ENCODE assay signal across 1 mouse cellular context in genomic region chr11:94225985-94226384, GRCm38 (mm10).
TF ChIP-seq lines count a peak whose summit lies in the region.

No protein-coding gene starts in this region.

TF ChIP-seq in CH12.LX, 34 proteins besides CTCF, POLR2A, EP300 and RAD21 (continued from another document):
- 0 out of 2 replicates have a peak, but pooled peaks have one; percentile 34 for TF ChIP-seq TBP (conservative IDR thresholded peaks at IDR 0.05; ENCODE audit: low read depth, low read length)
- TF ChIP-seq CHD2 (IDR thresholded peaks at IDR 0.05; ENCODE audit: low read length) = no peak
- no peak; the same call in 1 of the 2 replicates for TF ChIP-seq ETS1 (conservative IDR thresholded peaks at IDR 0.05; ENCODE audit: low read depth, low read length)
- no peak for TF ChIP-seq ELF1 (IDR thresholded peaks at IDR 0.05; ENCODE audit: low read depth, low read length)
- peak; percentile 12; the same call in 1 of the 2 replicates for TF ChIP-seq HCFC1 (IDR thresholded peaks at IDR 0.05; ENCODE audit: low read depth, low read length)
- TF ChIP-seq KAT2A (IDR thresholded peaks at IDR 0.05; ENCODE audit: insufficient replicate concordance, low read length) = no peak
- no peak; the same call in 1 of the 2 replicates for TF ChIP-seq MXI1 (IDR thresholded peaks at IDR 0.05; ENCODE audit: low read depth, low read length)
- TF ChIP-seq POLR2AphosphoS2 (IDR thresholded peaks at IDR 0.05; ENCODE audit: low read depth, low read length) = no peak
- TF ChIP-seq JUN (IDR thresholded peaks at IDR 0.05; ENCODE audit: insufficient read depth, low read depth, low read length) = peak; percentile 66
- TF ChIP-seq BHLHE40 (IDR thresholded peaks at IDR 0.05; ENCODE audit: low read depth, low read length) = peak; percentile 81
- no peak for TF ChIP-seq IRF4 (IDR thresholded peaks at IDR 0.05; ENCODE audit: low read depth, low read length)
- no peak for TF ChIP-seq MAFK (IDR thresholded peaks at IDR 0.05; ENCODE audit: insufficient replicate concordance, low read length)
